Mouse (Mus musculus) frontal cortex, adult (tissue): ENCODE measurements around the gene Plekhg3.
A peak's percentile ranks its signal among the peaks of the same experiment; 100 is the strongest.

ENCODE experiments used
- ATAC-seq: cut with Nextera tagmentation; 2 replicates; pipeline ENCODE4 v1.9.2; 2017; ENCODE audit warnings: mild to moderate bottlenecking, moderate library complexity, mixed read lengths; ENCODE audit not compliant: low TSS enrichment

Plekhg3 gene

DNA sequence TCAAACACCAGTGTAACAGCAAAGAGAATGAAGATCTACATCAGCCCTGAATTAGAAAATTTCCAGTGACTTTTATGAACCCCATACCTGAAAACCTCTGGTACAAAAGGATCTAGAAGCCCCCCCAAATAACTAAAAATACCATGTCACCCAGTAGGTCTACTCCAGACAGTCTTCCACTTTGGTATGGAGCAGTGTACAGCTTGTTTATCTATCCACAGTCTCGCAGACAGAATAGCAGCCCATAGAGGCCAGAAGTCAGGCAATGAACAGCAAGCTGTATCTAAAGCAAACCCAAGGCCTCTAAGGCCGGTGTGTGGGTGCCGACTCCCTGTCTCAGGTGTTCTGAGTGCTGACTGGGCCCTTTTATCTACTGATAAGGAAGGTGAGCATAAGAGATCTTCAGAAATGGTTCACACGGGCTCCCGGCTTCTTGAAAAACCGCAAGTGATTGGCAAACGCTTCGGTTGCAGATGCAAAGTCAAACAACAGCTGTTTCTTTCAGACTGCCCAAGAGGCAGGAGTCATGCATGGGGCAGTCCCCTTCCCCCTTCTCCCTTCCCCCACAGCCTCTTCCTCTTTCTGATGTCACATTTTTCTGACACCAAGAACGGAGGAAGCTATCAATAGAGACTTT is 3.3 kb upstream of the Plekhg3 start:
- ATAC-seq: no peak

DNA sequence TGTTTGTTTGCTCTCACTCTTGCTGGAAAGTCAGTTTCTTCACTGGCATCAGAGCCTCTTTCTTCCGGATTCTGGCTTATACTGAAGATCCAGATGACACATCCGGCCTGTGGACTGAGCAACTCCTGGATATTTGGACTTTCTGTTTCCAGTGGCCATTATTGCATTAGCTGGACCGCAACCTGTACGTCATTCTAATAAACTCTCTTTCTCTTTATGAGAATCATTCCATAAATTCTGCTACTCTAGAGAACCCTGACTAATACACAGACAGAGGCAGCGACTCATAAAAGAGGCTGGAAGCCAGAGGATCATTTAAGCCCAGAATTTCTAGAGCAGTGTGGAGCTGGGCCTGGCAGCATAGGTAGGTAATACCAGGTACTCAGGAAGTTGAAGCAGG is 1.9 kb upstream of the Plekhg3 start:
- no peak for ATAC-seq

DNA sequence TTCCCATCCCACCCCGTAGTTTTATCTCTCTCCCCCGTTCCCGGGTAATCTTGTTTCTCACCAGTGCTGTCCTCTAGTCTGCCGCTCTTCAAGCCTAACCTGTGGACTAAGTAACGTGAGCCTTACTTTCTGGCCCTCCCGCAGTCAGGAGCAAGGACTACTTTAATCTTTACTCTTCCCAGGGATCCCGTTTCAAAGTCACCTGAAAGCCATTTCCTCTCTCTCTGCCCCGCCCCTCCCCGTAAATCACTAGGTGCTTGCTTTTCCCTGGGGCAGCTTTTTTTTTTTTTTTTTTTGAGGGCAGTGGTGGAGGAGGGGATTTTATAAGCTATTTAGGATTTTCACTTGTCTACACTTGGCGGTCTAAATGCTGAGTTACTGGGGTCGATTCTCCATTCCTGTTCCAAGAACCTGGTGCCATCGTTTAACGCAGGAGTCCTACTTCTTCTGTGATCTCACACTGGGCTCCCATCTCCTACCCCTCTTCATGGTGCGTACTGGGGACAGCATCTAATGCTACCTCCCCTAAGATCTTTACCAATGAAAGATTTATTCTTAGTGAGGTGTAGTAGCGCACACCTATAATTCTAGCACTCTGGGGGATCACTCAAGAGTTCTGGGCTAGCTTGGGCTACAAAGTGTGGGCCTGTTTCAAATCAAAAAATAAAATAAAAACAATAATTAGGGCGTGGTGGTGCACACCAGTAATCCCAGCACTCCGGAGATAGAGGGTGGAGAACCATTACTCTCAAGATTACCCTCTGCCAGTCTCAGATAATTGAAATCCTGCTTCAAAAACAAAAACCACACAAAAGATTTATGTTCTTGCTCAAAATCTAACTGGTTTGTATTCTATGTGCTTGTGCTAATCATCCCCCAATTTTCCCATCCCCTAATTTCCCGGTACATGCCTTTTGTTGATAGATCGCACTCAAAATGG is 1.6 kb downstream of the Plekhg3 start:
- no peak for ATAC-seq

DNA sequence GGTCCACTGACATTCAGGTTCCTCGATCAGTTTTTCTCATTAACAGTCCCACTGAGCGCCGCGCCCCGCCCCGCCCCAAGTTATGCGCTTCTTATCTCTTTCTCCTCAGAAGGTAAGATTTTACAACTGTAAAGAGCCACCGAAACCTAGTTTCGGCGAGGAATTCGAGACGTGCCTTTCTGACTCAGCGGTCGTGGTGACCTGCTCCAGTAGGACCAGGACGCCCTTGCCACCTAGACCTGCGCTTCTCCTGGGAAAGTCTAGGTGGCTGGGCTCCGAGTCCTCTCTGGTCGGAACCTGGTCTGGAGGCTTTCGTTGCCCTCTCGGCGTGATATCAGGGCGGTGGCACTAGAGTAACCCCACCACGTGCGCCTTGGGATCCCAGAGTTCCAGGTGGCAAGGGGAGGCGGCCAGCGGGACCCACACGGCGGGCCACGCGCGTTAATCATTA is 2.3 kb downstream of the Plekhg3 start:
- peak; percentile 15; the same call in 1 of the 2 replicates for ATAC-seq

DNA sequence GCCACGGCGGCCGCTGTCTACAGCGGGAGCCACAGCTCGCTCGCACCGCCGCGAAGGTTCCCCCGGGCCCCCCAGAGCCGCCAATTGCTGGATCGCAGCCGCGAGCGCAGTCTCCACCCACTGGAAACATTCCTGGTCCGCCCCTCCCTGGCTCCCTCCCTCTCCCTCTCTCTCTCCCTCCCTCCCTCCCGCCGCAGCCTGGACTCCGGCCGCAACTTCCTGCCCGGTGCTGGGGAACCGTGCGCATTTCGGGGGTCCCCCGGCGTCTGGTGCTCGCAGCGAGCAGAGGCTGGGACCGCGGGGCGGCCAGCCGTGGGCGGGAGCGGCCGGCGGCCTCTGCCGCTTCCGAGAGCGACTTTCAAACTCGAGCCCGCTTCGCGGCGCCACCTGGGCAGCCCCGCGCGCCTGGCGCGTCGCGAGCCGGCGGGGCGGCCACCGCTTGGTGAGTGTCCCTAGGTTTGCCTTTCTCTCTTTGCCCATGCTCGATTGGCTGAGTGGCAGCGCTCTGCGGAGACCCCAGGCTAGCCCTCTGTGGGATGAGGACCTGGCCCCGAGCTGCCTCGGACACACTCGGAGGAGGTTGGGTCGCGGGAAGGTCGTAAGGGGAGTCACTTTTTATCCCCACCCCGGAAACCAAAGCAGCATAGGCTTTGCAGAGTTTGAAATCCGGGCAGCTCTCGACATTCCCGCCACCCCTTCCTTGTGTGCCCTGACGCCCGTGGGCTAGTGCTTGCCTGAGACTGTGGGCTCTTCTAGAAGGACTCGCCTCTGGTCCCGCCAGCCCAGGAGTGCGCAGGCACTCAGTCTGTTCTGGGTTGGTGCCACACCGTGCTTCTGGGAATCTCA is 2.9 kb downstream of the Plekhg3 start:
- ATAC-seq: peak; percentile 23

DNA sequence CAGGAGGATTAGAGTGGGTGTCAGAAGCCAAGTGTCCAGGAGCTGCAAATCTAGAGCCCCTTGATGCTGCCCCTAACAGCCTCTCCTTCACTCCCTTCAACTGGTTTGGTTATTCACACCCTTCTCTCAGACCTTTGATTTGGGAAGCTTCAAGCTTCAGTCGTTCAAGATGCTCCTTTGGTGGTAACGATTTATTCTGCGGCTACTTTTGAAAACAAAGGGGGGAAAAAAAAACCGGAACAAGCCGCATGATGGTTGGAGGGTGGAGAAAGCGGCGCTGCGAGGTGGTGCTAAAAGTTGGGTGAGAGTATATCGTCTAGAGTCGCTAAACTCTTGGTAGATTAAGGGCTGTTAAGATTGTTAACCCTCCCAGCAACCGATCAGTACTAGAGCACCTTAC is 3.5 kb downstream of the Plekhg3 start:
- ATAC-seq: 0 out of 2 replicates have a peak, but pooled peaks have one; percentile 6

DNA sequence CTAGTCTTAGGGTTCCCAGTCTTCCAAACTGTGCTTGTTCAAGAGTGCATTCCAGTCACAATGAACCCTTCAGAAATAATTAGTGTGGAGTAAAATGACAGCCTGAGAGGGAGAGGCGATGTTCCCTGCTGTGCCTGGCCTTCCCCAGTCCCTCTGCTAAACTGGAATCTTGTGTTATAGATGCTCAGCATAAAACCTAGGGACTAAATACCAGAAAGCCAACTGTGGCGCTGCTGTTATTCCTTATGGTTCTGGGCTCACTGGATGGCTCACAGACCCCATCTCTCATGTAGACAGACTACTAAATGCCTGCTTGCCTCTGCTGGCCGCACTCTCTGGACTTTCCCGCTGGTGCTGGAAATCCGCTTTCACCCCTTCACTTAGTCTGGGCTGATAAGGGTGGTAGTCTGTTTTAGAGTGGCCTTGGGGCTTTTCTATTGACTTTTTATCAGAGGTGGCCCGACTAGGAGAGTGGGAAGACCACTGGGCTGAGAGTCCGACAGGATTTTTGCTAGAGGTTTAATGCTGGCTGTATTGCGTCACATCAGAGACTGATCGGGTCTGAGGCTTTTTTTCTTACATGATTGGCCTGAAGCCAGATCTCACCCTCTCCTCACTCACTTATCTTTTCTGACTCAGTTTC is 4.1 kb downstream of the Plekhg3 start:
- no peak for ATAC-seq

DNA sequence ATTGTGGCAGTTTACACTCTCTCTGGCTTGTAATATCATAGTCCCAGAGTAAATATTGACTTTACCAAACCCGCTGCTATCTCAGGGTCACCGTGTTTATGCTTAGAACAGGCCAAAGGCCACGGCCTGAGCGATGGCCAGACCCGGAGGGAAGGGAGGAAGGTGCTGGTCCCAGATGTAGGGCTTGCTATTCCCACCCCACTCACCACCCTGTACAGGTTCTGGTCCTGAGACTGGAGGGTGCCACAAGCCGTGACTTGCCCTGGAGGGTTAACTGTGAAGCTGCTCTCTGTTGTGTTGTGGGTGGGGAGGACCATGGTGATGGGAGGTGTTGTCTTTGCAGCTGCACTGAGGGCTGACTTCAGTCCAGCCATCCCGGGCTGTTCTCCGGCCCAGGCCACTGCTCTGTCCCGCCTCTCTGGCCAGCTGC is 4.8 kb downstream of the Plekhg3 start:
- ATAC-seq: peak; percentile 61

DNA sequence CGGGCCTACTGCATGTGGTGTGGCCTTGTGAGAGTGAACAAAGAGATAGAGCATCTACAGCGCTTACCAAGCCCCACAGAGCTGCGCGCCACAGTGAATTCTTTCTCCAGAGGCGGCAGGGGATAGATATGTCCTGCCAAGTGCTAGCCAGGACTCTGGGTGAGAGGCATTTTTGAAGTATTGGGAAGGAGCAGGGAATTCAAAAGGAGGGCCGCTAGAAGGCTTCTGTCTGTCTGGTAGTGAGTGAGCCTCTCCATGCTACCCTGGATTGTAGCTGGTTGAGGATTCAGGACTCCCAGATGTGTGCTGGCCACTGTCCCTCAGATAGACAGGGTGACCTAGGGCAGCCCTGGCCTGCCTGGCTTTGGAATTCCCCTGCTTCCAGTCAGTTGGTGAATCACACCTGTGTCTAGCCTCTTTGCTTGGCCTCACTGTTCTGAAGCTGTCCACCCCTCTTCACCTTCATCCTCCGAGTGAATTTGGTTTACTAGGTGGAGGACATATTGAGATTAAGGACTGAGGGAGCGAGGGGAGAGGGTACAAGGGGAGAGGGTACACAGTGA is 6.0 kb downstream of the Plekhg3 start:
- ATAC-seq: no peak

DNA sequence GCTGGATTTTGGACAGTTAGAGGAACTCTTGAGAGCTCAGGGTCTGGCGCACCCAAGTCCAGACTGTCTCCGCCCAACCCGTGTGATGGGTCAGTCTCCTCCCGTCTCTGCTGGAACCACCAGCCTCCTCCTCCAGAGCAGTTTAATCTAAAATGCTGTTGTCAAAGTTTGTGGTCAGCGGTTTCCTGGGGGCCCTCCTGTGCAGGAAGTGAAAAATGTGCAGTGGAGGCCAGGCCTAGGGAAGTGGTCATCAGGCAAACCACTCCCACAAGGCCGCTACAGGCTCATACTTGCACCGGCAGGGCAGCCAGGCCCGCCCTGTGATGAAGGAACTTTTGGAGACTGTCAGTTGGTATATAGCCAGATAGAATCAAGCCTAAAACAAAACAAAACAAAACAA is 6.7 kb downstream of the Plekhg3 start:
- no peak for ATAC-seq

DNA sequence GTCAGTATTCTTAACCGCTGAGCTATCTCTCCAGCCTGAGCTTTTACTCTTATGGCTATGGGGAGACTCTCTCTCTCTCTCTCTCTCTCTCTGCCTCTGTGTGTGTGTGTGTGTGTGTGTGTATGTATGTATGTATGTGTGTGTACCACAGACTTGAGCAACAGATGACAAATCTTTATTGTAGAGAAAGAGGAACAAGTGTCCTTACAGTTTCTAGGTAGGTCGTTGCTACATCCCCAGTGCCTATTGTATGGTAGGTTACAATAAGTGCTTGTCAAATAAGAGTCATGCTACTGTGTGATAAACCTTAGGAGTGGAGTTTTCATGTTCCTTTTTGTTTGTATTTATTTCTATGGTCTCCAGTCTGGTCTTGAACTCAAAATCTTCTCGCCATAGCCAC is 9.5 kb downstream of the Plekhg3 start:
- ATAC-seq: no peak

DNA sequence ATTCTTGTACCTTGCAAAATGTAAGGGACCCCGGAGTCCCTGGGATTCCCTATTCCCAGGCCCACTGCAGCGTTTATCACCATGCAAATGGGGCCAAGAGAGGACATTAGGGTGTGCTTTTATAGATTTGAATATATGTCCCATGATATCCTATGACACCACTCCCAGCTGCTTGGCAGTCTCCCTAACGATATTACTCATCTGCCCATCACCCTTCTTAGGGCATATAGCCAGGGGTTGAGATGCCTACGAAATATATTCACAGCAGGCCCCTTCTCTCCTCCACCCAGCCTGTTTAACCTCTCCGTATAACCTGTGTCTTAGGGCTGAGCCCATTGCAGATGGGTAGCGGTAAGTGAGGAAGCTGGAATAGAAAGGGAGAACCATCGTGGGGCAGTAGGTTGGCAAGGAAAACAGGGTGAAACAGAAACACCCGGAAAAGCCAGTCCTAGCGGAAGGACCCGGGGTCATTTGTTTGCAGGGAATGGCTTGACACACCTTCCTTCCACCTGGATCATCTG is 10.1 kb downstream of the Plekhg3 start:
- no peak for ATAC-seq

DNA sequence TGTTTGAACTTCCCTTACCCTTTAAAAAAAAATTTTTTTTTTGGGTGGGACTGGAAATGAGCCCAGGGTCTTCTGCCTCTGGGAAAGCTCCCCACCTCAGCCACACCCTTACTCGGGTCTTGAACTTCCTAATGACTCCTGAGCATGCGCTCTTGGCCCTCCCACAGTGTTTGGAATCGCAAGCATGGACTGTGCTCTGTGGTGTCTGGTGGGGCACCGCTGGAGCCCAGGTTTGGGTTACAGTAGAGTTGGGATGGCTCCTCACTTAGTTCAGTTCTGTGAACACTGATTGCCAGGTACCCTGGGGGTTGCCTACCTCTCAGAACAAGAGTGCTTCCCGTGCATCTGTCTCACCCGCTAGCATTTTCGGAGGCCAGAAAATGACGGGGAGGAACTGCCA is 10.8 kb downstream of the Plekhg3 start:
- ATAC-seq: no peak

DNA sequence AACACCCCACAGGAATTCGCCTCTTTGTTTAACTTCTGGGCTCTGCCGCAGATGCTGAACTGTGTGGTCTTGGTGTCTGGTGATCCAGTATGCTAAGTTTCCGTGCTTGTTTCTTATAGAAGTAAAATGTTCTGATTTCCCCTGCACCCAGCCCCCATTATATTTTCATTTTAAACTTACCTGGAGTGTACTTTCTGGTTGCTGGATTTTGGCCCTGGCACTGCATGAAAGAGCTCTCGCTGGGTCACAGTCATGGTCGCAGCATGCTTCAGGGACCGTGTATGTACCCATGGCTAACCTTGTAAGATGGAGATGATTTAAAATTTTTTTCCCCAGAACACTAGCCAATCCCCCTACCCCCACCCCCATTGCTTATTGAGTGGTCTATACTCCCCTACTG is 11.2 kb downstream of the Plekhg3 start:
- no peak for ATAC-seq

DNA sequence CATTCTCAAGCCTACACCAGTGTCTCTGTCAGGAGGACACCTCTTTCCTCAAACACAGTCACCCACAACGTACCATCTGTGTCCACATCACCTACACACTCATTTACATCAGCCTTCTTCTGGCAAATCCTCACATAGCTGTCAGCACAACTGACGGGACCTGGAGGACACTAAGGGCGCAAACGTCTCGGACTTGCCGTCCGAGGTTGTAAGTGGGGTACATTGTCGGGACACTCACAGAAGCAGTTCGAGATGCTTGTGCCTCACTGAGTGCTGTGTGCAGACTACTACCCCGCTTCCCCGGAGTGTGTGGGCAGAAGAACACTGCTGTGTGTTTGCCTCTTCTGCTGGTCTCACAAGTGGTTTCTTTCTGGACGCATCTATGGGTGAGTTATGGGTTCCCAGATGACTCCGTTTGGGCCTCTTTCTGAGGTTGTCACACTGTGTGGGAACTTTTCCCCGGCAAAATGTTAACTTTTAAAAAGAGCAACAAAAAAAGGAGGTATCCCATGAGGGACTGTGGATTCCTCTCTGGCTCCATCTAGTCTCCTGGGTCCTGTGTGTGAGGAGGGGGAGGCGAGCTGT is 15.2 kb downstream of the Plekhg3 start:
- ATAC-seq: peak; percentile 88

DNA sequence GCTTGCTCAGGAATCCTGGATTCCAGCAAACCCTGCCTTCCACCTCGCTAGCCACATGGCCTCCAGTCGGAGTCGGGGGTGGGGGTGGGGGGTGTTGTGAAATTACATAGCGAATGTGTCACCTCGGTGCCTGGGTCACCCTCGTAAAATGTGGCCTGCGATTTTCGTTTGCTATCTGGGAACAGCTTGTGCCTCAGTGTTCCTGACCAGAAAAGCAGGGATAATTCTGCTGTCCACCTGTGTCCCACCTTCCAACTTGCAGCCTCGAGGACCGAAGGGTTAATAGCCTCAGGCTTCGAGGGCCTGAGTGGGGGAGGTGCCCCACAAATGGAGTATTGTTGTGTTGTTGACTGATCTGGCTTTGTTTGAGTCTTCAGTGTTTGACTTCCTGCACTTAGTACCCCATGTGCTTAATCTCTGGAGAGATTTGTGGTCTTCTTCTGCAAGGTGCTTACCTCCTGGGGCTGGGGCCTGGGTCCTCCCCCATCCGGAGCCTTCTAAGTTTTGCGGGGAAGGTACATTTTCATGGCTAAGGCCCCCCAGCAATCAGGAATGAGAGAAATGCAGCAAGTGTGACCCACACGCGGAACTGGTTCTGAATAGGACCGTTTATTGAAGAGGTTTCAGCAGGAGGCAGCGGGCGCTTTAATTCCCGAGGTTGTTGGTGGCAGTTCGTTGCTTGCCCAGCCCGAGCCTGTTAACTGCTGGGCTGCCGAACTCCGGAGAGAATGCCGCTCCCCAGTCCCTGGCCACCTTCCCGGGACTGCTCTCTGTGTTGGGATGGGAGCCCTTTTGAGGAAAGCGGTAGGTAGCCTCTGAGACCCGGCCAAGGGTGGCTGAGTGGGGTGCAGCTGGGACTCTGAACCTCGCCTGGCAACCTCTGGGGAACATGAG is 15.9 kb downstream of the Plekhg3 start:
- 0 out of 2 replicates have a peak, but pooled peaks have one; percentile 22 for ATAC-seq

DNA sequence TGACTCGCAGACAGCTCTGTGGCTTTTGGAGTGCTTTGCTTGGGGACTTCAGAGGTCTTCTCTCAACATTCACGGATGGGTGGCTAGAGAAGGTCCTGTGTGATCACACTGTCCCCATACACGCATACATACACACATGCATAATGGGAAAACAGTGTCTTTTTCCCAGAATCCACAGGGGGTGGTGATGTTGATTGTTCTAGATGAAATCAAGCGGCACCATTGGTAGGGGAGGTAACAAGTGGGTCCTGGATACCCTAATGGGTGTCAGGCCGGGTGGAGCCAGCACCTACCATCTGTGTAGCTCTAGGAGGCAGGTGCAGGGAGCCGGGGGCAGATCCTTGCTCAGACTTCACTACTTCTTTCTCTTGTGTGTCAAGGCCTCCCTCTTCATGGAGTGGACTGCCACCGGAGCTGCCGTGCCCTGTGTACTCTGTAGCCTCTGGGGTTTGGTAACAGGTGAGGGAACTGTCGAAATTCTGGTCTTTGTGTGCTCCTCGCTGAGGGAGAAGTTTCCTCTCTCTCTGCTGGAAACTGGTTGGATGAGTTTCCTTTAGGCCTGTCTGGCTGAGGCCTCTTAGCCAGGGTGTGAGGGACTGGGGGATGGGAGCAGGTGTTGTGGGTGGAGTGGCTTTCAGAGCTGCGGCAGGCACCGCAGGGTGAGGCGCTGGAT is 16.9 kb downstream of the Plekhg3 start:
- ATAC-seq: no peak

DNA sequence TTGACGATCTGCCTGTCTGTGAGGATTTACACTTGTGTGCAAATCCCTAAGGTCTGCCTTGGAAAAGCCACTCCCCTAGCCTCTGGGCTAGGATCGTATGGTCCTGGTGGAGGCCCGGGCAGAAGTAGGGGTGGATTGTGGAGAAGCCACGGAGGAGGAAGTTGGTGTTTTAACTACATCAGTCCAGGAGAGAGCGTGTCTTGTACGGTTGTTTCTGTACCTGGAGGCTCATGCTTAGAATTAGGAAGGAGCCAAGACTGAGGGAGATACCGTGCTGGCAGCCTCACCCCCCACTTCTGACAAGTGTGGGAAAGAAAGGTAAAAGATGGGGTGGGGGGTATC is 17.4 kb downstream of the Plekhg3 start:
- ATAC-seq: no peak

DNA sequence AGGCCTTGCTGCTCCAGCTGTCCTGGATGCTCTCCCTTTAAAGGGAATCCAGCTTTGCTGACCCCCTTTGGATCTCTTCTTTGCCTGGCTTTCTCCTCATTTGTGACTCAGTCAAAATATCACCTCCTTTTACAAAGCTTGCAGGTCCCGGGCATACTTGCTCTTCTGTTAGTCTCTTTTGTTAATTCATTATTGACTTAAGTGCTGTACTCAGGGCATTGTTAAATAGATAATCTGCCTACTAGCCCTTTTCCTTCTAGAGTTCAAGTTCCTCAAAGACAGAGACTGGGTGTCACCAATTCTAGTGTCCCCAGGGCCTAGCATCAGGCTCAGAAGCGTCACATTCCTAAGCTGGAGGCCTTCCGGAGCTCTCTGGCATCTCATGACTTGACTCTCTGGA is 18.5 kb downstream of the Plekhg3 start:
- ATAC-seq: no peak
